In the genomic region with DNA sequence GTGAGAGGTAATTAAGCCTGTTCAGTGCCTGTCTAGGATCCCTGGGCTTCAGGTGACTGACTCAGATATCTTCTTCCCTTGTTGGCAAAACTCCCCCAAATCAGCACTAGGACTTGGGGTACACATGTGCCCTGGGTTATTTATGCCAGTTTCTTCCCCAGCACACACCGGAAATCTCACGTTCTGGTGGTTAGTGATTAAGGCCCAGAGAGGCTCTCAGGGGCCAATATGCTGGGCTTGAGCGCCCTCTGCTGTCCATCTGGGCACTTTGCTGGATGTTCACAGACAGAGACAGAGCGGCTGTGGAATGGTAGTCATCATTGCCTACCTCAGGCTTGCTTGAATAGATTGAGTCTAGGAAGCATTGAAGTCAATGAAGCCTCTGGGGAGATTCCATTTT, we compare ENCODE assay signal across 8 mouse cellular contexts. TPM values are rescaled to one million over a fixed set of nuclear protein-coding genes. Genes with fewer than 3 reads are reported as not detected.
DNase-seq lines count a peak whose midpoint lies in the region; ATAC-seq and TF ChIP-seq lines count a peak whose summit lies in the region.

No protein-coding gene starts in this region.

- no peak overlapping the region for H3K4me3 ChIP-seq in bone marrow, adult 2 months (replicated peaks; ENCODE audit: control insufficient read depth, low read depth, low read length)
- H3K4me3 ChIP-seq in embryonic fibroblast, embryonic 13.5 days (ENCODE audit: insufficient read depth, low read length): no peak overlapping the region
- no peak overlapping the region for H3K4me3 ChIP-seq in heart, postnatal 0 days (ENCODE audit: low read depth, low read length)
- no peak overlapping the region for H3K4me3 ChIP-seq in liver, embryonic 15.5 days (replicated peaks)
- H3K4me3 ChIP-seq in neural tube, embryonic 14.5 days (ENCODE audit: low read depth, low read length): no peak overlapping the region
- no peak overlapping the region for H3K4me3 ChIP-seq in thymus, adult 2 months (ENCODE audit: control insufficient read depth, insufficient read depth, low read length)

- TF ChIP-seq CTCF in bone marrow, adult 2 months (IDR thresholded peaks at IDR 0.05; ENCODE audit: control insufficient read depth, insufficient read depth, low read length): peak; percentile 79
- TF ChIP-seq CTCF in embryonic fibroblast, embryonic 13.5 days (IDR thresholded peaks at IDR 0.05; ENCODE audit: borderline replicate concordance, insufficient read depth, low read length): peak; percentile 82
- peak; percentile 93 for TF ChIP-seq CTCF in heart, postnatal 0 days (IDR thresholded peaks at IDR 0.05; ENCODE audit: low read depth)
- TF ChIP-seq CTCF in thymus, adult 2 months (IDR thresholded peaks at IDR 0.05; ENCODE audit: borderline replicate concordance, control insufficient read depth, extremely low read depth, insufficient read depth, low read length, poor library complexity): peak; percentile 83; the same call in 1 of the 2 replicates

- no peak overlapping the region for H3K27ac ChIP-seq in bone marrow, adult 2 months (ENCODE audit: control insufficient read depth, insufficient read depth, low read depth, low read length, poor library complexity)
- H3K27ac ChIP-seq in embryonic fibroblast, embryonic 13.5 days (ENCODE audit: insufficient read depth, low read length): no peak overlapping the region
- H3K27ac ChIP-seq in heart, postnatal 0 days (ENCODE audit: low read depth): no peak overlapping the region
- no peak overlapping the region for H3K27ac ChIP-seq in liver, embryonic 15.5 days (replicated peaks)
- H3K27ac ChIP-seq in neural tube, embryonic 14.5 days (ENCODE audit: low read depth, low read length): no peak overlapping the region
- H3K27ac ChIP-seq in thymus, adult 2 months (ENCODE audit: control insufficient read depth, insufficient read depth, low read length): no peak overlapping the region

- no peaks in the 10 kb centered on the region for H3K9me3 ChIP-seq in heart, postnatal 0 days (replicated peaks; ENCODE audit: control insufficient read depth, low read length)
- H3K9me3 ChIP-seq in liver, embryonic 15.5 days (replicated peaks): no peaks in the 10 kb centered on the region
- H3K9me3 ChIP-seq in neural tube, embryonic 14.5 days (ENCODE audit: control insufficient read depth, low read length): no peaks in the 10 kb centered on the region

- no peaks in the 10 kb centered on the region for H3K36me3 ChIP-seq in heart, postnatal 0 days (replicated peaks; ENCODE audit: control insufficient read depth, insufficient read depth, low read length)
- no peaks in the 10 kb centered on the region for H3K36me3 ChIP-seq in liver, embryonic 15.5 days (replicated peaks)
- no peaks in the 10 kb centered on the region for H3K36me3 ChIP-seq in neural tube, embryonic 14.5 days (ENCODE audit: control insufficient read depth, insufficient read depth, low read length)
- H3K36me3 ChIP-seq in thymus, adult 2 months (ENCODE audit: control insufficient read depth, insufficient read depth, low read length): no peaks in the 10 kb centered on the region

- TF ChIP-seq EP300 in heart, postnatal 0 days (IDR thresholded peaks at IDR 0.05; ENCODE audit: low read depth): no peak

- H3K4me2 ChIP-seq in heart, postnatal 0 days (ENCODE audit: low read depth, low read length): no peak overlapping the region
- no peak overlapping the region for H3K4me2 ChIP-seq in liver, embryonic 15.5 days
- no peak overlapping the region for H3K4me2 ChIP-seq in neural tube, embryonic 14.5 days (ENCODE audit: low read depth, low read length)

- peak; percentile 66 for DNase-seq in heart, postnatal 0 days (ENCODE audit: low spot score)
- peak; percentile 67 to 85 for DNase-seq in kidney, postnatal 25 days
- DNase-seq in thymus, adult 2 months: peak; percentile 64

- H3K4me1 ChIP-seq in bone marrow, adult 2 months (ENCODE audit: control insufficient read depth, insufficient read depth, low read length): no peaks in the 10 kb centered on the region
- peaks cover 25% of the 10 kb centered on the region for H3K4me1 ChIP-seq in embryonic fibroblast, embryonic 13.5 days (ENCODE audit: control insufficient read depth, insufficient read depth, low read length)
- H3K4me1 ChIP-seq in heart, postnatal 0 days (ENCODE audit: control insufficient read depth, insufficient read depth): peaks cover 16% of the 10 kb centered on the region
- H3K4me1 ChIP-seq in liver, embryonic 15.5 days (replicated peaks): peaks cover 3% of the 10 kb centered on the region; the same call in 1 of the 2 replicates
- peaks cover 10% of the 10 kb centered on the region; the same call in 1 of the 2 replicates for H3K4me1 ChIP-seq in neural tube, embryonic 14.5 days (ENCODE audit: control insufficient read depth, insufficient read depth, low read length)
- H3K4me1 ChIP-seq in thymus, adult 2 months (replicated peaks; ENCODE audit: control insufficient read depth, insufficient read depth, low read length): 0 out of 2 replicates have a peak, but pooled peaks cover 2% of the 10 kb centered on the region

- ATAC-seq in CD4-positive, CD25-positive, alpha-beta regulatory T cell, adult 4 months: peak; percentile 74
- peak; percentile 14; the same call in 1 of the 2 replicates for ATAC-seq in heart, postnatal 0 days (ENCODE audit: insufficient read depth, low read depth)
- peak; percentile 40; the same call in 1 of the 2 replicates for ATAC-seq in liver, embryonic 15.5 days (ENCODE audit: insufficient read depth)
- ATAC-seq in neural tube, embryonic 14.5 days (ENCODE audit: low read depth): peak; percentile 81; the same call in 1 of the 2 replicates

- no peaks in the 10 kb centered on the region for H3K27me3 ChIP-seq in heart, postnatal 0 days (ENCODE audit: control insufficient read depth, insufficient read depth, low read length)
- H3K27me3 ChIP-seq in liver, embryonic 15.5 days: no peaks in the 10 kb centered on the region
- H3K27me3 ChIP-seq in neural tube, embryonic 14.5 days (ENCODE audit: control insufficient read depth, insufficient read depth, low read length): no peaks in the 10 kb centered on the region
- H3K27me3 ChIP-seq in thymus, adult 2 months (ENCODE audit: control insufficient read depth, insufficient read depth, low read length): no peaks in the 10 kb centered on the region

- H3K9ac ChIP-seq in heart, postnatal 0 days (replicated peaks; ENCODE audit: low read depth, low read length): no peak overlapping the region
- H3K9ac ChIP-seq in liver, embryonic 15.5 days: no peak overlapping the region
- no peak overlapping the region for H3K9ac ChIP-seq in neural tube, embryonic 14.5 days (replicated peaks; ENCODE audit: low read depth, low read length)

- TF ChIP-seq POLR2A in bone marrow, adult 2 months (IDR thresholded peaks at IDR 0.05; ENCODE audit: borderline replicate concordance, control insufficient read depth, low read depth, low read length): no peak
- no peak for TF ChIP-seq POLR2A in embryonic fibroblast, embryonic 13.5 days (IDR thresholded peaks at IDR 0.05; ENCODE audit: low read depth, low read length)
- no peak for TF ChIP-seq POLR2A in thymus, adult 2 months (IDR thresholded peaks at IDR 0.05; ENCODE audit: control insufficient read depth, extremely low read depth, insufficient read depth, low read length, poor library complexity)

- WGBS in bone marrow, adult 2 months: 4% methylated on average over 4 of the region's 4 CpGs
- 2% methylated on average over 4 of the region's 4 CpGs for WGBS in heart, postnatal 0 days
- WGBS in liver, embryonic 15.5 days (ENCODE audit: insufficient replicate concordance): 5% methylated on average over 4 of the region's 4 CpGs
- WGBS in neural tube, embryonic 14.5 days: 1% methylated on average over 4 of the region's 4 CpGs
- 6% methylated on average over 4 of the region's 4 CpGs for WGBS in thymus, adult 2 months

RNA-seq across cellular contexts. Expression of a gene that starts 9.0 kb away (rescaled TPM):
- not detected for polyA plus RNA-seq in CD4-positive, CD25-positive, alpha-beta regulatory T cell, adult 4 months (2017; shearing (Covaris generic))
- polyA plus RNA-seq in bone marrow, adult 2 months (2011; ENCODE audit: insufficient read depth, insufficient read length, low replicate concordance, missing spikeins): 13.4 and 14.9 TPM in 2 replicates
- 768 and 923 TPM in 2 replicates for polyA plus RNA-seq in embryonic fibroblast, embryonic 13.5 days (2011; ENCODE audit: insufficient read length, low read depth, missing spikeins)
- 97.3 and 142 TPM in 2 replicates for total RNA-seq in heart, postnatal 0 days (2014; rRNA removed; ENCODE audit: low replicate concordance)
- 68.6 and 69.7 TPM in 2 replicates for polyA plus RNA-seq in heart, postnatal 0 days (2015; fragmentation: Nextera tagmentation; extraction: Ambion mirVana)
- 10.8 and 11.4 TPM in 2 replicates for polyA plus RNA-seq in liver, embryonic 15.5 days (2015; fragmentation: Nextera tagmentation; extraction: Ambion mirVana)
- 2.6 and 29.6 TPM in 2 replicates for polyA plus RNA-seq in neural tube, embryonic 14.5 days (2014; fragmentation: Nextera tagmentation; extraction: Ambion mirVana)
- polyA plus RNA-seq in thymus, adult 2 months (2012; rRNA removed): 42.8 and 50.8 TPM in 2 replicates

Comparison
In these comparisons a context has a peak if more than half of its experiments do, and no peak if none do; other contexts are left out.
1. ATAC-seq: peak in every context shown above with its lines; median percentile 81 in neural tube, embryonic 14.5 days; 74 in CD4-positive, CD25-positive, alpha-beta regulatory T cell, adult 4 months; 40 in liver, embryonic 15.5 days; 14 in heart, postnatal 0 days.
2. RNA of a gene that starts 9.0 kb away (polyA plus RNA-seq): 768 to 923 TPM in embryonic fibroblast, embryonic 13.5 days; 68.6 to 69.7 TPM in heart, postnatal 0 days, 42.8 to 50.8 TPM in thymus, adult 2 months, 13.4 to 14.9 TPM in bone marrow, adult 2 months, 10.8 to 11.4 TPM in liver, embryonic 15.5 days, 2.6 to 29.6 TPM in neural tube, embryonic 14.5 days and not detected in CD4-positive, CD25-positive, alpha-beta regulatory T cell, adult 4 months; every median in the first group is over 10 times any median in the second.
3. Peak in every context shown above with its lines, with median percentiles within 50 percentile points of each other: CTCF ChIP-seq and DNase-seq.